Mouse (Mus musculus) stomach, postnatal 0 days (tissue): ENCODE data around the gene Xrra1.

Source experiments
- CTCF ChIP-seq: IDR thresholded peaks from 2 replicates; pipeline ENCODE4 v1.5.1; 2016; ENCODE audit warnings: antibody characterized with exemption, low read depth, mild to moderate bottlenecking, moderate library complexity
- EP300 ChIP-seq: optimal IDR thresholded peaks from 2 replicates; pipeline ENCODE3; 2016; ENCODE audit warnings: antibody characterized with exemption

DNA sequence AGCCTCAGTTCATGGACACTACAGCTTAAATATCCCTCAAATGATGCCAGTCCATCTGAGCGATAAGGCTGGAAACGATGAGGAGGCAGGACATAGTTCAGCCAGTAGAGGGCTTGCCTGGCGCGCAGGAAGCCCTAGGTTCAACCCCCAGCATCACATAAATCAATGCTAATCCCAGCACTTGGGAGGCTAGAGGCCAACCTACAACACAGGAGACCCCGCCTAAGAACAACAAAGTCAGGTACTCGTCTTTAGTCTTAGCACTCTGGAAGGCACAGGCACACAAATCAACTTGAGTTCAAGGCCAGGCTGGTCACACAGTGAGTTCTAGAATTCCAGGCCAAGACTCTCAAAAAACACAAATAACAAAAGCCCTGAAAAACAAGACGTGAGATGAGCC lies 5.6 kb upstream of the Xrra1 start:
- TF ChIP-seq EP300 (no peak), CTCF (peak; percentile 42; the same call in 1 of the 2 replicates)
